Mouse (Mus musculus) neural tube, embryonic 15.5 days (tissue): ENCODE data around the gene Gm13694. TPM values are rescaled to one million over a fixed set of nuclear protein-coding genes. Genes with fewer than 3 reads are reported as not detected.
"Not testable (repeated sequence)": the region's sequence is repeated elsewhere in the genome, so short reads cannot be mapped to it uniquely, and the experiment has no call there.

ENCODE experiments used
- ATAC-seq: fragments of 200-750 bp; cut with Nextera tagmentation; 2 replicates; pipeline ENCODE4 v1.8.0; 2017; ENCODE audit warnings: mild to moderate bottlenecking, moderate TSS enrichment, moderate library complexity; ENCODE audit not compliant: low FRiP score
- H3K27ac ChIP-seq: fragments of 300-500 bp; sonication (generic); replicated peaks from 2 replicates; pipeline ENCODE4 v1.5.1; 2015; ENCODE audit warnings: mild to moderate bottlenecking, inconsistent platforms
- H3K27me3 ChIP-seq: fragments of 300-500 bp; sonication (generic); replicated peaks from 2 replicates; pipeline ENCODE4 v1.6.1; 2015; ENCODE audit warnings: inconsistent platforms
- H3K36me3 ChIP-seq: fragments of 300-500 bp; sonication (generic); 2 replicates; pipeline ENCODE4 v1.6.1; 2015; ENCODE audit warnings: inconsistent platforms
- H3K4me1 ChIP-seq: fragments of 300-500 bp; sonication (generic); 2 replicates; pipeline ENCODE4 v1.6.1; 2015; ENCODE audit warnings: inconsistent platforms
- H3K4me2 ChIP-seq: fragments of 300-500 bp; sonication (generic); 2 replicates; pipeline ENCODE4 v1.6.1; 2015; ENCODE audit warnings: inconsistent platforms, mild to moderate bottlenecking, moderate library complexity
- H3K4me3 ChIP-seq: fragments of 300-500 bp; sonication (generic); replicated peaks from 2 replicates; pipeline ENCODE4 v1.5.1; 2015; ENCODE audit warnings: mild to moderate bottlenecking, inconsistent platforms
- H3K9ac ChIP-seq: fragments of 300-500 bp; sonication (generic); replicated peaks from 2 replicates; pipeline ENCODE4 v1.6.1; 2015; ENCODE audit warnings: mild to moderate bottlenecking, inconsistent platforms
- H3K9me3 ChIP-seq: fragments of 300-500 bp; sonication (generic); replicated peaks from 2 replicates; pipeline ENCODE4 v1.6.1; 2016; ENCODE audit warnings: inconsistent platforms
- WGBS: fragments of 180-500 bp; shearing (Covaris S2); methylation state at CpG from one replicate; pipeline ENCODE4 v1.1.7; 2015; ENCODE audit warnings: mixed read lengths; 5-methylcytosine and 5-hydroxymethylcytosine counted together
- polyA plus RNA-seq: library from polyadenylated mRNA; unstranded; fragments of >200 nt; fragmentation: Nextera tagmentation; extraction: Ambion mirVana; gene quantifications from 2 replicates; pipeline ENCODE4 v1.2.1, GENCODE M21; 2015

The Gm13694 gene
- polyA plus RNA-seq, result not detected in 2 replicates

DNA sequence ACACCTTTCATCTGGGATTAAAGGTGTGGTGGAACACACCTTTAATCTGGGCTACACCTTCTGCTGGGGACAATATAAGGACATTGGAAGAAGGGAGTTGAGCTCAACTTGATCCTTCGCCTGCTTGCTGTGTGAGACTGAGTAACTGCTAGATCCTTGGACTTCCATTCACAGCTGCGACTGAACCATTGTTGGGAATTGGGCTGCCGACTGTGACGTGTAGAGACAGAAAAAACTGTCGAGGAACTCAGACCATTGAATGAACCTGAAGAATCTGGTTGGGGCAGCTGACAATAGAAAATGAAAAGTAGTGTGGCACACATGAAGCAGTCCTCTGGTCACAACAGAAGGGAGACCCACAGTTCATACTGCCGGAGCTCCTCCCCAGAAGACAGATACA, at the start of gene Gm13694:
TSS of gene Gm13694 (plus strand) at position 301 of the 400 bp plus-strand sequence.
- ATAC-seq, H3K27ac ChIP-seq: not testable (repeated sequence)
- WGBS, result no CpG with 5 or more reads among the region's 6 CpGs

DNA sequence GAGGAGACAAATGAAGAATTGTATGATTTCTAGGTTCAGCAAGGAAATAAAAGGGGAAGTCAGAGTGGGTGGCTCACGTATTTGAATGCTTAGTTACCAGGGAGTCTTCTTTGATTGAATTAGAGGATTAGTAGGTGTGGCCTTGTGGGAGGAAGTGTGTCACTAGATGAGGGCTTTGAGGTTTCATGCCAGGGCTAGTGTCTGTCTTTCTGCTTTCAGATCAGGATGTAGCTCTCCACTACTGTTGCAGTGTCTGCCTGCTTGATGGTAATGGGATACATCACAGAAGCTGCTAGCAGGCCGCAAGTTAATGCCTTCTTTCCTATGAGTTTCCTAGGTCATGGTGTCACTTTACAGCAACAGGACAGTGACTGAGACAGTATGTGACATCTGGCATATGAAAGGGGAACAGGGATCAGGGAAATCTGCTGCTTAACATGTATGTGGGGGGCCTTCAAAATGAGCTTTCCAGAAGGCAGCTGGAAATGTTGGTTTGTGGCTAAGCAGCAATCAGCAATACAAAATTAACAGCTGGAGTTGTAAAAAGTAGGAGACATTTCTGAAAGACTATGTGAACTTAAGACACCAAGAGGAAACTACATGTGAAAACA, 49.1 kb upstream of the Gm13694 start:
- Histone ChIP-seq H3K27ac (no peak overlapping the region), H3K4me1 (no peaks in the 10 kb centered on the region), H3K27me3 (no peaks in the 10 kb centered on the region), H3K36me3 (no peaks in the 10 kb centered on the region), H3K9ac (no peak overlapping the region), H3K9me3 (no peaks in the 10 kb centered on the region), H3K4me2 (no peak overlapping the region), H3K4me3 (no peak overlapping the region)
- 78% methylated on average over 2 of the region's 2 CpGs for WGBS
- ATAC-seq, result no peak

More for the DNA sequence above, at the start of gene Gm13694:
- not testable (repeated sequence) for H3K9ac ChIP-seq, H3K27me3 ChIP-seq, H3K4me3 ChIP-seq, H3K9me3 ChIP-seq, H3K4me1 ChIP-seq, H3K36me3 ChIP-seq, H3K4me2 ChIP-seq

DNA sequence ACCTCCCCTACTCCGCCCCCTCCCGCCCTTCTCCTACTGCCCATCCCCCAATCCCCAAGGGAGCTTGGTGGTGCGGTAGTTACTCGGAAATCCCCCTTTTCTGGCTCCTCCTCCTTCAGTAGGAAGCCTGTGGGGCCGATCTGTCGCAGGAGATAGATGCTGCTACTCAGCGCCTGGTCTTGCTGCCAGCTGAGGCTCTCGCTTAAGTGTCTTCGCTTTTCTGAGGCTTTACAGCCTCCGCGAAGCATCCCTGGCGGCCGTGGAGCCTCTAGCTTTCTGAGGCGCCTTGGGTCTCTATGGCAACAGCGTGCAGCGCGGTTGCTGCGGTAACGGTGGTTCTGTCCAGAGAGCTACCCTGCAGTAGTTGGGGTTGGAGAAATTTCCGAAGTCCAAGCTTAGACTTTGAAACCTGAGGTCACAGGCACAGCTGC, 37.8 kb upstream of the Gm13694 start, which contains the start of gene Zswim2:
TSS of gene Zswim2 (minus strand) at position 298 of the 431 bp plus-strand sequence.
- H3K9ac ChIP-seq, result peak within 1 kb of the TSS; percentile 38; the same call in 1 of the 2 replicates

DNA sequence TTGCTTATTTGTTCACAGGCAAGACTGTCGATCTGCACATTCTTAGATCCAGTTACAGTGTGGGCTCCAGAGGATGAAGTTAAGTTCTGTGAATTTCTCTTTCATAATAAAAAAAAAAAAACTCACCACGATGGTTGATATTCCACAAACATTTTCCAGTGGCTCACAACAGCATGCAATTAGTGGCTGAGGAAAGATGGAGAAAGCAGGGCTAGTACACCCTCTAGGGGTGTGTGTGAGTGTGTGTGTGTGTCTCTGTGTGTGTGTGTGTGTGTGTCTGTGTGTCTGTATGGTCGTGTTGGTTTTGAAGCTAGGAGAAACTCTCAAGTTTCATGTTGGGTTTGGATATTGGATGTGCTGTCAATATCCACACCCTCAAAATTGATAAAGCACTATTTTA, 37.4 kb upstream of the Gm13694 start:
- peaks cover 11% of the 10 kb centered on the region for H3K4me1 ChIP-seq
- no peaks in the 10 kb centered on the region for H3K9me3 ChIP-seq
- ATAC-seq, result peak; percentile 48; the same call in 1 of the 2 replicates
- H3K27me3 ChIP-seq, result no peaks in the 10 kb centered on the region
- 38% methylated on average over 3 of the region's 3 CpGs for WGBS
- no peak overlapping the region for H3K27ac ChIP-seq
- no peaks in the 10 kb centered on the region for H3K36me3 ChIP-seq
- 0 out of 2 replicates have a peak overlapping the region, but pooled peaks have one; percentile 38 for H3K9ac ChIP-seq
- H3K4me2 ChIP-seq, result peak overlapping the region; percentile 74
- peak overlapping the region; percentile 43 for H3K4me3 ChIP-seq

More for the DNA sequence above, 37.8 kb upstream of the Gm13694 start, which contains the start of gene Zswim2:
- Histone ChIP-seq H3K9me3 (no peaks in the 10 kb centered on the region), H3K36me3 (no peaks in the 10 kb centered on the region), H3K4me2 (peak within 1 kb of the TSS; percentile 74), H3K27me3 (no peaks in the 10 kb centered on the region), H3K4me1 (peaks cover 11% of the 10 kb centered on the region), H3K4me3 (peak within 1 kb of the TSS; percentile 43), H3K27ac (peak within 1 kb of the TSS; percentile 56)
- peak; percentile 99 for ATAC-seq
- under 1% methylated on average over 20 of the region's 20 CpGs for WGBS

DNA sequence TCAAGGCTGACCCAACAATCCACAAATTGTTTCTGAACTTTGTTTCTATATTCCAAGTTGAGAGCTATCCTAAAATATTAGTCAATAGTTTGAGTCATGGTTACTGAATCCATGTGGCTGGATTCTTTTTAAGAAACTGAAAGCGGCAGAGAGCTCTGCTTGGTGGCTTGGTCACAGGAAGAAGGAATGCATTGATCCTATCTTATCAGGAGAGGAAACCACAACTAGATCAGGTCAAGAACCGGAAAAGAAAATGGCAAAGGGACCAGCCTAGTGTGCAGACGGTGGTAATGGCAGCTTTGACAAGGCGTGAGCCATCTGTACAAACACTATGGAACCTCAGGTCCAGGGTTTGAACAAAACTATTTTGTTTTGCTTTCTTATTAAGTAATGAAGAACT, 36.9 kb upstream of the Gm13694 start:
- H3K9ac ChIP-seq, result no peak overlapping the region
- WGBS, result 77% methylated on average over 4 of the region's 4 CpGs
- no peak for ATAC-seq

DNA sequence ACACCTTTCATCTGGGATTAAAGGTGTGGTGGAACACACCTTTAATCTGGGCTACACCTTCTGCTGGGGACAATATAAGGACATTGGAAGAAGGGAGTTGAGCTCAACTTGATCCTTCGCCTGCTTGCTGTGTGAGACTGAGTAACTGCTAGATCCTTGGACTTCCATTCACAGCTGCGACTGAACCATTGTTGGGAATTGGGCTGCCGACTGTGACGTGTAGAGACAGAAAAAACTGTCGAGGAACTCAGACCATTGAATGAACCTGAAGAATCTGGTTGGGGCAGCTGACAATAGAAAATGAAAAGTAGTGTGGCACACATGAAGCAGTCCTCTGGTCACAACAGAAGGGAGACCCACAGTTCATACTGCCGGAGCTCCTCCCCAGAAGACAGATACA, 23.3 kb upstream of the Gm13694 start, which contains the start of gene Gm13698:
TSS of gene Gm13698 (plus strand) at position 301 of the 400 bp plus-strand sequence.
- not testable (repeated sequence) for ATAC-seq, H3K27me3 ChIP-seq, H3K4me2 ChIP-seq, H3K36me3 ChIP-seq, H3K27ac ChIP-seq, H3K9me3 ChIP-seq, H3K4me3 ChIP-seq, H3K9ac ChIP-seq, H3K4me1 ChIP-seq
- WGBS, result no CpG with 5 or more reads among the region's 6 CpGs

More for the DNA sequence above, 36.9 kb upstream of the Gm13694 start:
- H3K36me3 ChIP-seq, result no peaks in the 10 kb centered on the region
- H3K4me1 ChIP-seq, result peaks cover 11% of the 10 kb centered on the region
- H3K4me2 ChIP-seq, result no peak overlapping the region
- no peak overlapping the region for H3K27ac ChIP-seq
- no peaks in the 10 kb centered on the region for H3K27me3 ChIP-seq
- no peaks in the 10 kb centered on the region for H3K9me3 ChIP-seq
- no peak overlapping the region for H3K4me3 ChIP-seq

DNA sequence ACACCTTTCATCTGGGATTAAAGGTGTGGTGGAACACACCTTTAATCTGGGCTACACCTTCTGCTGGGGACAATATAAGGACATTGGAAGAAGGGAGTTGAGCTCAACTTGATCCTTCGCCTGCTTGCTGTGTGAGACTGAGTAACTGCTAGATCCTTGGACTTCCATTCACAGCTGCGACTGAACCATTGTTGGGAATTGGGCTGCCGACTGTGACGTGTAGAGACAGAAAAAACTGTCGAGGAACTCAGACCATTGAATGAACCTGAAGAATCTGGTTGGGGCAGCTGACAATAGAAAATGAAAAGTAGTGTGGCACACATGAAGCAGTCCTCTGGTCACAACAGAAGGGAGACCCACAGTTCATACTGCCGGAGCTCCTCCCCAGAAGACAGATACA, 17.5 kb upstream of the Gm13694 start, which contains the start of gene Gm13693:
TSS of gene Gm13693 (plus strand) at position 301 of the 400 bp plus-strand sequence.
- not testable (repeated sequence) for H3K4me3 ChIP-seq, H3K36me3 ChIP-seq, H3K9ac ChIP-seq, H3K4me1 ChIP-seq, H3K4me2 ChIP-seq, H3K27me3 ChIP-seq, H3K27ac ChIP-seq, ATAC-seq, H3K9me3 ChIP-seq
- WGBS, result no CpG with 5 or more reads among the region's 6 CpGs

DNA sequence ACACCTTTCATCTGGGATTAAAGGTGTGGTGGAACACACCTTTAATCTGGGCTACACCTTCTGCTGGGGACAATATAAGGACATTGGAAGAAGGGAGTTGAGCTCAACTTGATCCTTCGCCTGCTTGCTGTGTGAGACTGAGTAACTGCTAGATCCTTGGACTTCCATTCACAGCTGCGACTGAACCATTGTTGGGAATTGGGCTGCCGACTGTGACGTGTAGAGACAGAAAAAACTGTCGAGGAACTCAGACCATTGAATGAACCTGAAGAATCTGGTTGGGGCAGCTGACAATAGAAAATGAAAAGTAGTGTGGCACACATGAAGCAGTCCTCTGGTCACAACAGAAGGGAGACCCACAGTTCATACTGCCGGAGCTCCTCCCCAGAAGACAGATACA, 11.7 kb upstream of the Gm13694 start, which contains the start of gene Gm13695:
TSS of gene Gm13695 (plus strand) at position 301 of the 400 bp plus-strand sequence.
- not testable (repeated sequence) for H3K4me2 ChIP-seq, ATAC-seq, H3K9ac ChIP-seq, H3K27me3 ChIP-seq, H3K27ac ChIP-seq, H3K9me3 ChIP-seq, H3K4me3 ChIP-seq, H3K4me1 ChIP-seq, H3K36me3 ChIP-seq
- WGBS, result no CpG with 5 or more reads among the region's 6 CpGs

DNA sequence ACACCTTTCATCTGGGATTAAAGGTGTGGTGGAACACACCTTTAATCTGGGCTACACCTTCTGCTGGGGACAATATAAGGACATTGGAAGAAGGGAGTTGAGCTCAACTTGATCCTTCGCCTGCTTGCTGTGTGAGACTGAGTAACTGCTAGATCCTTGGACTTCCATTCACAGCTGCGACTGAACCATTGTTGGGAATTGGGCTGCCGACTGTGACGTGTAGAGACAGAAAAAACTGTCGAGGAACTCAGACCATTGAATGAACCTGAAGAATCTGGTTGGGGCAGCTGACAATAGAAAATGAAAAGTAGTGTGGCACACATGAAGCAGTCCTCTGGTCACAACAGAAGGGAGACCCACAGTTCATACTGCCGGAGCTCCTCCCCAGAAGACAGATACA, 5.9 kb upstream of the Gm13694 start, which contains the start of gene Gm13696:
TSS of gene Gm13696 (plus strand) at position 301 of the 400 bp plus-strand sequence.
- not testable (repeated sequence) for H3K4me2 ChIP-seq, H3K36me3 ChIP-seq, H3K4me3 ChIP-seq, H3K4me1 ChIP-seq, H3K27ac ChIP-seq, H3K9me3 ChIP-seq, ATAC-seq, H3K9ac ChIP-seq, H3K27me3 ChIP-seq
- no CpG with 5 or more reads among the region's 6 CpGs for WGBS

DNA sequence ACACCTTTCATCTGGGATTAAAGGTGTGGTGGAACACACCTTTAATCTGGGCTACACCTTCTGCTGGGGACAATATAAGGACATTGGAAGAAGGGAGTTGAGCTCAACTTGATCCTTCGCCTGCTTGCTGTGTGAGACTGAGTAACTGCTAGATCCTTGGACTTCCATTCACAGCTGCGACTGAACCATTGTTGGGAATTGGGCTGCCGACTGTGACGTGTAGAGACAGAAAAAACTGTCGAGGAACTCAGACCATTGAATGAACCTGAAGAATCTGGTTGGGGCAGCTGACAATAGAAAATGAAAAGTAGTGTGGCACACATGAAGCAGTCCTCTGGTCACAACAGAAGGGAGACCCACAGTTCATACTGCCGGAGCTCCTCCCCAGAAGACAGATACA, 5.7 kb downstream of the Gm13694 start, which contains the start of gene Gm13697:
TSS of gene Gm13697 (plus strand) at position 301 of the 400 bp plus-strand sequence.
- ATAC-seq, H3K27me3 ChIP-seq, H3K4me2 ChIP-seq, H3K9me3 ChIP-seq, H3K36me3 ChIP-seq, H3K27ac ChIP-seq, H3K9ac ChIP-seq, H3K4me1 ChIP-seq, H3K4me3 ChIP-seq: not testable (repeated sequence)
- no CpG with 5 or more reads among the region's 6 CpGs for WGBS

DNA sequence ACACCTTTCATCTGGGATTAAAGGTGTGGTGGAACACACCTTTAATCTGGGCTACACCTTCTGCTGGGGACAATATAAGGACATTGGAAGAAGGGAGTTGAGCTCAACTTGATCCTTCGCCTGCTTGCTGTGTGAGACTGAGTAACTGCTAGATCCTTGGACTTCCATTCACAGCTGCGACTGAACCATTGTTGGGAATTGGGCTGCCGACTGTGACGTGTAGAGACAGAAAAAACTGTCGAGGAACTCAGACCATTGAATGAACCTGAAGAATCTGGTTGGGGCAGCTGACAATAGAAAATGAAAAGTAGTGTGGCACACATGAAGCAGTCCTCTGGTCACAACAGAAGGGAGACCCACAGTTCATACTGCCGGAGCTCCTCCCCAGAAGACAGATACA, 11.5 kb downstream of the Gm13694 start, which contains the start of gene Gm13691:
TSS of gene Gm13691 (plus strand) at position 301 of the 400 bp plus-strand sequence.
- H3K4me3 ChIP-seq, H3K4me1 ChIP-seq, H3K27me3 ChIP-seq, H3K9ac ChIP-seq, H3K36me3 ChIP-seq, ATAC-seq, H3K4me2 ChIP-seq, H3K9me3 ChIP-seq, H3K27ac ChIP-seq: not testable (repeated sequence)
- WGBS, result no CpG with 5 or more reads among the region's 6 CpGs

DNA sequence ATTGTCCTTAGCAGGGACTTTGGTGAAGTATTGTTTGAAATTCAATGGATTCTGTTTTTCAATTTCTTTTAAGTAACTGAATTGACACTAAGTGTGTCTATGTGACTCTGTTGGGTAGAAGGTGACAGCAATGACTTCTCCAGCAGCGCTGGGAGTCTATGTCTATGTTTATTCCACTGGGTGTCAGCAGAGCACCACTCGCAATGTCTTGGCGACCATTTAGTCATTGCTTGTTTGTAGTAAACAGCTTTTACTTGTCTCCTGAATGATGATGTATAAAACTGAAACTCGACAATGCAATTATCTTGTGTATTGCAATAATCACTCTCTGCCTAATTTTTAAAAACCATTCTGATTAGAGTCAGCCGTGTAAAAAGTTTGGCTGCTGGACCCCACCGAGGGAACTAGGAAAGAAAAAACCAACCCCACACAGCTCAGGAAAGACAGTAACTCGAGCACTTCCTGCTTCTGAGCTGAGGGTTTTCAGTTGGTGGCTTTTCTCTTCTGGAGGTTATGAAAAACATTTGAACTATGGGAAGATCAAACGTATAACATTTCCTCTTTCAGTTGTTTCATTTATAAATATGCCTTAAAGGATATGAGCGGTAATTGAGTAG, 15.0 kb downstream of the Gm13694 start:
- not testable (repeated sequence) for H3K27ac ChIP-seq, H3K4me2 ChIP-seq, H3K9me3 ChIP-seq, H3K27me3 ChIP-seq, H3K36me3 ChIP-seq, ATAC-seq, H3K4me1 ChIP-seq, H3K9ac ChIP-seq, H3K4me3 ChIP-seq
- 61% methylated on average over 7 of the region's 9 CpGs for WGBS
